Mouse (Mus musculus): ENCODE data around the gene Epha8. TPM values are rescaled to one million over a fixed set of nuclear protein-coding genes. Genes with fewer than 3 reads are reported as not detected.

Gene Epha8
- polyA plus RNA-seq (2016; fragmentation: Nextera tagmentation; extraction: Ambion mirVana), result 0.17 and 0.45 TPM in 2 replicates

- Histone ChIP-seq H3K27ac (no peak within 1 kb of the TSS), H3K4me1 (peaks cover 25% of the 10 kb centered on the region), H3K27me3 (ENCODE audit: insufficient read depth, poor library complexity, severe bottlenecking) (peaks cover 100% of the 10 kb centered on the region), H3K4me3 (peak within 1 kb of the TSS; percentile 54), H3K9me3 (no peaks in the 10 kb centered on the region), H3K36me3 (no peaks in the 10 kb centered on the region)
- WGBS, result 11% methylated on average over 75 of the region's 75 CpGs
- no peak for DNase-seq (ENCODE audit: low spot score)
Observed at GRCm38 (mm10) chr4:136956751-136957446, at the start of gene Epha8. Epha8 (minus strand) TSS chr4:136956816.

DNA sequence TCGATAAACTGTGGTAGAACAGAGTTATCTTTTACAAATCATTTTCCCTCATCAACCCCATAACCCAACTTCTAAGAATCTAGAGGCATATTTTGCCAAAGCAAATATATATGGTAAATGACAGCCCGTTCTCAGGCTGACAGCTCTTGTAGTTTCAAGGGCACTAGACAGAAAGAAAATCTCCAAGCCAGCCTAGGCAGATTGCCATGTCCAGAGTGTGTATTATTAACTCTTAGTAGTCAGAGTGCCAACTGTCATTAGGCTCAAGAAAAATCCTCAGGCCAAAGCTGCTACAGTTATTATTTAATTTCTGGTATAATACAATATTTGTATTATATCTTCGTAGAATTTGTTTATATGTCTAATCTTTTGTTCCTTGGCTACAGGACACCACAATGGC lies 45.2 kb upstream of the Epha8 start:
- Histone ChIP-seq H3K27ac (no peak overlapping the region), H3K4me1 (no peaks in the 10 kb centered on the region), H3K27me3 (ENCODE audit: insufficient read depth, poor library complexity, severe bottlenecking) (no peaks in the 10 kb centered on the region), H3K36me3 (peaks cover 42% of the 10 kb centered on the region), H3K4me3 (no peak overlapping the region), H3K9me3 (no peaks in the 10 kb centered on the region)
- DNase-seq (ENCODE audit: low spot score), result no peak
- WGBS, result 87% methylated on average over 3 of the region's 3 CpGs

DNA sequence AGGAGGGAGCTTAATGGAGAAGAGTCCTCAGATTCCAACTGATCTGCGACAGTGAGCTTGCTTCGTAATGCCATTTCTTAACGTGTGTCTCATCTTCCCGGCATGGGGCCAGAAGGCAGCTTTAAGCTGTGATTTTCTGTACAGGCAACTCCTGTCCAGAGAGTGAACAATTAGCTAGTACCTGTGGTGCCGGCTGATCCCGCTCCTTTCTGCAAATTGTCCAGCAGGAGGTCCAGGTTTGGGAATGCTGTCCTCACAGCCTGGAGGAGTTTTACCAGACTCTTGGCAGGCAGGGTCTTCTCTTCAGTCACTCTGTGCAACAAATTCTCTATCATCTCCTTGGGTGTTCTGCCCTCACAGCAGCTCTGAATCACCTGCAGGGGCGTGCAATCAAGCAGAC lies 44.4 kb upstream of the Epha8 start:
- Histone ChIP-seq H3K36me3 (peaks cover 44% of the 10 kb centered on the region), H3K4me1 (no peaks in the 10 kb centered on the region), H3K27me3 (ENCODE audit: insufficient read depth, poor library complexity, severe bottlenecking) (no peaks in the 10 kb centered on the region), H3K4me3 (no peak overlapping the region), H3K27ac (no peak overlapping the region), H3K9me3 (no peaks in the 10 kb centered on the region)
- 94% methylated on average over 7 of the region's 7 CpGs for WGBS
- DNase-seq (ENCODE audit: low spot score), result no peak

GRCm38 (mm10) chr4:136998371-136998770 lies 41.8 kb upstream of the Epha8 start:
- H3K36me3 ChIP-seq, result peaks cover 70% of the 10 kb centered on the region
- H3K4me1 ChIP-seq, result peaks cover 9% of the 10 kb centered on the region; the same call in 1 of the 2 replicates
- no peak overlapping the region for H3K27ac ChIP-seq
- H3K27me3 ChIP-seq (ENCODE audit: insufficient read depth, poor library complexity, severe bottlenecking), result peaks cover 11% of the 10 kb centered on the region; the same call in 1 of the 2 replicates
- no peaks in the 10 kb centered on the region for H3K9me3 ChIP-seq
- no peak overlapping the region for H3K4me3 ChIP-seq
- DNase-seq (ENCODE audit: low spot score), result no peak
- 79% methylated on average over 7 of the region's 7 CpGs for WGBS

DNA sequence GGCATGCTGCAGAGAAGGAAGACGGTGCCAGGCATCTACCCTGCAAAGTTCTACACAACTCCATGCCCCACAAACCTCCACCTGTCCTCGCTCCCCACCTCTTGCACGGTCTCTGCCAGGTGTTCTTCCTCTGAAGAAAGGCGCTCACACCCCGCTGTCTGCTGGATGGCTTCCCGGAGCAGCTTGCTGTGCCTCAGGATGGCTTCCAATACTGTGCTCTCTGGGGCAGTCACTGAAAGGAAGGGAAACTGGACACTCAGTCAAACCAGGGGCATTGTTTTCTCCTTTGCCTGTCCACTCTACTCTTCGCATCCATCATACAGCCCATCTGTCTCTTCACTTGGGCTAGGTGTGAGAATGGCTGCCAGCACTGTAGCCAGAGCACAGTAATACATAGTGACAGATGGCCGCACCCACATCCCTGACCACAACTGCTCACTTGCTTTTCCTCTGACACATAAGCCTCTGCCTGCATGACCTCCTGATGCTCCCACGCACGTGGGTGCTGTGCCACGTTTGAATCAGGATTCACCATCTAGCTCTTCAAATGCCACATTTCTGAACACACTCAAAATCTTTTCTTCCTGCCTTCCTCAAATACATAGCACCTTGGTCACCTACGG lies 41.2 kb upstream of the Epha8 start:
- Histone ChIP-seq H3K27me3 (ENCODE audit: insufficient read depth, poor library complexity, severe bottlenecking) (peaks cover 11% of the 10 kb centered on the region; the same call in 1 of the 2 replicates), H3K4me1 (peaks cover 11% of the 10 kb centered on the region; the same call in 1 of the 2 replicates), H3K9me3 (no peaks in the 10 kb centered on the region), H3K36me3 (peaks cover 73% of the 10 kb centered on the region), H3K27ac (no peak overlapping the region), H3K4me3 (no peak overlapping the region)
- no peak for DNase-seq (ENCODE audit: low spot score)
- 93% methylated on average over 12 of the region's 12 CpGs for WGBS

- Histone ChIP-seq H3K4me1 (peaks cover 11% of the 10 kb centered on the region; the same call in 1 of the 2 replicates), H3K27ac (no peak overlapping the region), H3K9me3 (no peaks in the 10 kb centered on the region), H3K27me3 (ENCODE audit: insufficient read depth, poor library complexity, severe bottlenecking) (peaks cover 11% of the 10 kb centered on the region; the same call in 1 of the 2 replicates), H3K36me3 (peaks cover 78% of the 10 kb centered on the region), H3K4me3 (no peak overlapping the region)
- 80% methylated on average over 7 of the region's 7 CpGs for WGBS
- DNase-seq (ENCODE audit: low spot score), result no peak
Observed at GRCm38 (mm10) chr4:136996933-136997332, 40.3 kb upstream of the Epha8 start.

DNA sequence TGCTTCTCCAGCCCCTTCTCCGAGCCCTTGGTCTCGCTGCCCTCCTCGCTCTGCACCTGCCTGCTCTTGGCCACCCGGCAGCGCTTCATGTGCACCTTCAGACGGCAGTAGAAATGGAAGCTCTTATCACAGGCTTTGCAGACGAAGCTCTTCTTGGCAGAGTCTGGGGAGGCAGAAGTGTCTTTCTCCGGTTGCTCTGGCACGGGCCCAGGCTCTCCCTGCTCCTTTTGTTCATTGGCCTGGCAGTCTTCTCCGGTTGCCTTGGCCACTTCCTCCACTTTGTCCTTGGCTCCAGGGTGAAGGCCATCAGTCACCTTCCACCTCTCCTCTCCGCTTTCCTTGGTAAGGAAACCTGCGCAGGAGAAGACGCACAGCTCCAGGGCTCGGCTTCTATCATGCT lies 38.7 kb upstream of the Epha8 start:
- peaks cover 83% of the 10 kb centered on the region for H3K36me3 ChIP-seq
- no peak for DNase-seq (ENCODE audit: low spot score)
- 91% methylated on average over 14 of the region's 14 CpGs for WGBS
- peaks cover 11% of the 10 kb centered on the region; the same call in 1 of the 2 replicates for H3K4me1 ChIP-seq
- H3K4me3 ChIP-seq, result no peak overlapping the region
- peaks cover 11% of the 10 kb centered on the region; the same call in 1 of the 2 replicates for H3K27me3 ChIP-seq (ENCODE audit: insufficient read depth, poor library complexity, severe bottlenecking)
- H3K9me3 ChIP-seq, result no peaks in the 10 kb centered on the region
- H3K27ac ChIP-seq, result no peak overlapping the region

DNA sequence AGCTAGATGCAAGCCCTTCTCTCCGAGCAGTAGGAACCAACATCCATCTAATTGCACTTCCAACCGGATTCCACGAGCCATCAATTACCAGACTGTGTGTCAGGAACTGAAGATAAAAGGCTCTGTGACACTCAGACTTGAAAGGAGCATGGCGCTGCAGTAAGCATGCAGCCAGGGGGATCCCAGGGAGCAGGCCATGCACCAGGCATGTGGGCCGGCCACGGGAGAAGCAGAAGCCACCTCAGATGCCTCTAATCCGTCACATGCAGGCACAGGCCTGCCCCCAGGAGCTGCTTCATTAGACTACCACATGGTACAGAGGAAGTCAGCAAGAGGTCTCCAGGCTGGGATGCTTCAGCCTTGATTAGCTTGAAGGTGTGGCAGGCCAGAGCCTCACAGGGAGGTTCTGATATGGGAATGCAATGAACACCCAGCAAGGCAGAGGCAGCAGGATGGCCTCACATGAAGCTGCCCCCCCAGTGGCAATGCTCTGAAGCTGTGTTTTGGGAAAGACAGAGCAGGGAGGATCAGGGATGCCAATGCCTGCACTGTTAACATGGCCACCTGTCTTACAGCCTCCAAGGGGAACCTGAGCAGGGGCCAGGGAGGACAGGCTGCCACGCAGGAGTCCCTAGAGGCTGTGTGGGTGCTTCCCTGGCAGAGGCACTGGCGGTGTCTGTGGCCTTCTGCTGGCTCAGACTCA lies 25.5 kb upstream of the Epha8 start:
- H3K4me1 ChIP-seq, result peaks cover 15% of the 10 kb centered on the region
- H3K27me3 ChIP-seq (ENCODE audit: insufficient read depth, poor library complexity, severe bottlenecking), result peaks cover 73% of the 10 kb centered on the region
- H3K9me3 ChIP-seq, result no peaks in the 10 kb centered on the region
- H3K27ac ChIP-seq, result no peak overlapping the region
- H3K36me3 ChIP-seq, result peaks cover 31% of the 10 kb centered on the region
- H3K4me3 ChIP-seq, result no peak overlapping the region
- DNase-seq (ENCODE audit: low spot score), result no peak
- 57% methylated on average over 9 of the region's 9 CpGs for WGBS

DNA sequence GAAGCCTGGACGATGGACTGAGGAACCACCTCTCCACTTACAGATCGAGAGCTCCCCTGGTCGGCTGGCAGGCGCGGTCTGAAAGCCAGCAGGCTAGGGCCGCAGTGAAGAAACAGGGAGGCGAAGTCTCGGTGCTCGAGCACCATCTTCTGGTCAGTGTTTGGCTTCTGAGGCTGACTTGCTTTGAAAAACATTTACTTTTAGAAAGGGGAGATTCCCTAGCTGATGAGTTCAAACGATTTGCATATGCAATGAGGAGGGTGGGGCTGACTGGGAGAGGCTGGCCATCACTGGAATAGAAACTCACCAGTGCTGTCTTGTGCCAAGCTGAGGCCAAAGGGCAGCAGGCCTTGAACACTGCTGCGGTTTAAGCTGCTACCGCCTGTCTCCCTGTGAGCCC lies 24.7 kb upstream of the Epha8 start:
- Histone ChIP-seq H3K27me3 (ENCODE audit: insufficient read depth, poor library complexity, severe bottlenecking) (peaks cover 81% of the 10 kb centered on the region), H3K4me3 (no peak overlapping the region), H3K4me1 (peaks cover 15% of the 10 kb centered on the region), H3K36me3 (peaks cover 23% of the 10 kb centered on the region), H3K27ac (no peak overlapping the region), H3K9me3 (no peaks in the 10 kb centered on the region)
- DNase-seq (ENCODE audit: low spot score), result peak; percentile 84
- WGBS, result 10% methylated on average over 12 of the region's 12 CpGs

GRCm38 (mm10) chr4:136980921-136981320 lies 24.3 kb upstream of the Epha8 start:
- Histone ChIP-seq H3K9me3 (no peaks in the 10 kb centered on the region), H3K27me3 (ENCODE audit: insufficient read depth, poor library complexity, severe bottlenecking) (peaks cover 85% of the 10 kb centered on the region), H3K27ac (no peak overlapping the region), H3K4me1 (peaks cover 15% of the 10 kb centered on the region), H3K4me3 (no peak overlapping the region), H3K36me3 (peaks cover 20% of the 10 kb centered on the region)
- WGBS, result 70% methylated on average over 4 of the region's 4 CpGs
- DNase-seq (ENCODE audit: low spot score), result no peak

DNA sequence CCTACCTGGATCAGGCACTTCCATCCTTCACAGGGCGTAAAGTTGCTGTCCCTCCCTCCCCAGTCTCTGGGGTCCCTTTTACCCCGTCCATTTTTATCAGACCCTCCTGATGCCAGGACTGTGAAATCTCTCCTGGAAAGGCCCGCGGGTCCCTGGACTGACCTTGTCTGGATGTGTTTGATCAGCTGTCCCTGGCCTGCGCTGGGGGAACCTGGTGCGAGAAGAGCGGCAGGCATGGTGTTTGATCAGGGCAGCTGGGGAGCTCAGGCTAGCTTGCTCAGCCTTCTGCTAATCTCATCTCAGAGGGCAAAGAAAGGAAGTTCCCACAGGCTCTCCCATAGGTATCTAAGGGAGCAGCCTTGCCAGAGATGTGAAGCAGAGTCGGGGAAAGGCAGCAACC lies 20.6 kb upstream of the Epha8 start:
- H3K9me3 ChIP-seq, result no peaks in the 10 kb centered on the region
- DNase-seq (ENCODE audit: low spot score), result no peak
- no peak overlapping the region for H3K4me3 ChIP-seq
- no peak overlapping the region for H3K27ac ChIP-seq
- H3K27me3 ChIP-seq (ENCODE audit: insufficient read depth, poor library complexity, severe bottlenecking), result peaks cover 97% of the 10 kb centered on the region
- 42% methylated on average over 8 of the region's 8 CpGs for WGBS
- peaks cover 12% of the 10 kb centered on the region for H3K4me1 ChIP-seq
- no peaks in the 10 kb centered on the region for H3K36me3 ChIP-seq

DNA sequence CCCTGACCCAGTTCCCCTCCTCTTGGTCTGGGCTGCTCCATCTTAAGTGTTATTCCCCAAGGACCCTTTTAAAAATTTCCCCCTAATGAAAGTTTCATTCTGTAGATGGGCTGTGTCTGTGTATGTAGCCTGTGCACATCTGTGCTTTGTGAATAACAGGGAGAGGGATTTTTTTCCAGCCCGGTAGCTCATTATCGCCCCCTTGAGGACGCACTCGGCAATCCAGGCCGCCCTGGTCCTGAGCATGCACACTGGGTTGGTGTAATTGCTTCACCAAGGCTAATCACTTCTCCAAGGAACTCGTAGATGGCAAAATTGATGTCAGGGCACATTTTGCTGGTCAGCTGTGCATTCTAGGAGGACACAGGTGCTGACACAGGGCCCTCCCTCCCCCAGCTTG lies 14.3 kb upstream of the Epha8 start:
- H3K4me1 ChIP-seq, result peaks cover 15% of the 10 kb centered on the region
- peaks cover 100% of the 10 kb centered on the region for H3K27me3 ChIP-seq (ENCODE audit: insufficient read depth, poor library complexity, severe bottlenecking)
- no peaks in the 10 kb centered on the region for H3K9me3 ChIP-seq
- no peak overlapping the region for H3K4me3 ChIP-seq
- no peaks in the 10 kb centered on the region for H3K36me3 ChIP-seq
- no peak for DNase-seq (ENCODE audit: low spot score)
- no peak overlapping the region for H3K27ac ChIP-seq
- WGBS, result 9% methylated on average over 6 of the region's 6 CpGs
